Mouse (Mus musculus) thymus, postnatal 0 days (tissue): ENCODE data around the gene Spred2. TPM values are rescaled to one million over a fixed set of nuclear protein-coding genes. Genes with fewer than 3 reads are reported as not detected.

Source experiments
- DNase-seq: peaks from one replicate; pipeline ENCODE4 v3.0.0-alpha.2; 2015; ENCODE audit warnings: low spot score
- polyA plus RNA-seq: library from polyadenylated mRNA; unstranded; fragments of >200 nt; fragmentation: Nextera tagmentation; extraction: Ambion mirVana; gene quantifications from 2 replicates; pipeline ENCODE4 v1.2.1, GENCODE M21; 2015

Spred2 gene
- polyA plus RNA-seq, 1 experiment from 2014 or later: 6.4 TPM

DNA sequence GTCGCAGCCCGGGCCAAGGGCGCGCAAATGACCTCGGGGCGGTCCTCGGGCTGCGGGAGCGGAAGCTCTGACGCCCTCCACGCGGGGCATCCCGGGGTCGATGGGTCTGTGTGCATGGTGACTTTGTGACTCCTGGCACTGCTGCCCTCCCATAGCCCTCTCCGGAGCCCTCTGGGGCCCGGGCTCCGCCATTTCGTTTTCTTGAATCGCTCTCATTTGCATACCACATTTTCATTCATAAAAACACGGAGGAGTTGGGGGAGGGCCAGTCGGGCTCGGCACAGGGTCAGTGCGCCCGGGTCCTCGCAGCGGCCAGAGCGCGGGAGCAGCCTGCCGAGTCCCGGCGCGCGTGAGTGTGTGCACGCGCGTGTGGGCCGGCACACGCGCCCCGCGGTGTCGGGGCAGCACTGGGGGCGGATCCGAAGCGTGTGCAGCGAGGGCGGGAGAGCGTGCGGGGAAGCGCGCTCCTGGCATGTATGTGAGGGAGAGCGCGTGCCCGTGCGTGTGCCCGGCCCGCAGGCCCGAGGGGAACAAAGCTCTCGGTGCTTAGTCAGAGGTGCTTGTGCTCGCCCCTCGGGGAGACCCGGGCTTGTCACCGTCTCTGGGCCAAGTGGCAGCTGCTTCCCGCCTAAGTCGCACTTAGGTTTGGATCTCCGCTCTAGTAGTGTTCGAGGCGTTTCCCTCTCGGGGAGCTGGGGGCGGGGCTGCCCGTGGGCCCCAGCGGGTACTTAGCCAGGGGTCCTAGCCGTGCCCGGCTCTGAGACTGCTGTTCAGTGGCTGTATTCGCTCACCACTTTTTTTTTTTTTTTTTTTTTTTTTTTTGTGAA is 1.2 kb downstream of the Spred2 start:
- peak; percentile 78 for DNase-seq

GRCm38 (mm10) chr11:19925976-19926842 is 2.0 kb downstream of the Spred2 start:
- peak; percentile 66 for DNase-seq

GRCm38 (mm10) chr11:19926843-19927120 is 2.6 kb downstream of the Spred2 start:
- DNase-seq: no peak

- no peak for DNase-seq
These were observed 4.5 kb downstream of the Spred2 start for GRCm38 (mm10) chr11:19928633-19929032.

DNA sequence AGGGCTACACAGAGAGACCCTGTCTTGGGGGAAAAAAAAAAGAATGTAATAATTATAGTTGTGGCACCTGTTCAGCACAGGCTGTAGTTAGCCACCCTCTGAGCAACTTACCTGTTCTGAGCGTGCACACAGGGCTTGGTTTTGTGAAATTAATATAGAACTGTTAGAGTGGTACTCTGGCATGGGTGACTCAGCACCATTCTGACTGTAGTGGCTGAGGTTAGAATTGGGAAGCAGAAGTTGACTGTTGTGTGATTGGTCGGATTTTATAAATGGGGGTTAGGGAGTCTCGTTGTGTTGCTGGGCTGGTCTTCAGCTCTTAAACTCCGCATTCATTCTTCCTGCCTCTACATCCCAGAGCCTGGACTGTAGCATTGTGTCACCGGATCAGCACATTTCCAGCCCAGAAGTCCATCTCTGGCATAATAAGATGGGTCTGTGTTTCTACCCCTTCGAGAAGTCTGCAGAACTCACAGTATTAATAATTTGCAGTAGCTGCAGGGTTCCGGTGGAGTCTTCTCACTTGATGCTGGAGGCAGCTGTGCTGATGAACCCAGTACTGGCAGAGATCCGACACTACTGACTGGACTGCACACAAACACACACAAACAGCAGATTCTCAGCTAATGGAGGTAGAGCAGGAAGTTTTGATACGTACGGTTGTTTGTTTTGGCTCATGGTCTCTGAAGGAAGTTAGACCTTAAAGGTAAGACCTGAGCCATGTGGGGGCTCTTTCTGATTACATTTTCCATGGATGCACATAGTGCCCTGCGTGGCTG is 5.1 kb downstream of the Spred2 start:
- DNase-seq: no peak

DNA sequence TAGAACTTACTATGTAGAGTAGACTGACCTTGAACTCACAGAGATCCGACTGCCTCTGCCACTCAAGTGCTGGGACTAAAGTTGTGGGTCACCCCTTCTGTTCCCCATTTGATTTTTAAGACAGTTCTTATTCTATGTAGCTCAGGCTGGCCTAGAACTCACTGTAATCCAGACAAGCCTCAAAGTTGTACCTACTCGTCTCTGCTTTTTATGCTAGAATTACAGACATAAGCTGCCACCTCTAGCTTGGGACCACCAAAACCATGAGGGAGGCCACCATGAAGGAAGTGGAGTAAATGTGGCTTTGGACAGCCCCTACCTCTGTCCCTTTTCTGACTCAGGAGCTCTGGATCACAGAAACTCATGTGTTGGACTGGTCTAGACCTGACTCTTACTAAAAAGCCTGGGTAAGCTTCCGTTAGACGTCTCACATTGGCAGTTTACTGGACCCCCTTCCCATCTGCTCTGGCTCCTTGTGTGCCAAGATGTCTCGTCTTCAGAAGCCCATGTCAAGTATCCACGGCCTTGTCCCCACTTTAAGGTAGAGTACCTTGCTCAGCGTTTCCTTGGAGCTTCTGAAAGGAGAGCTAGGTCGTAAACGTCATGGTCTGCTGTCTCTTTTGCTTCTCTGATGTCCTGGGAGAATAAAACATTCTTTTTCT is 7.5 kb downstream of the Spred2 start:
- no peak for DNase-seq

- no peak for DNase-seq
These were observed 8.9 kb downstream of the Spred2 start for GRCm38 (mm10) chr11:19932983-19933511.

DNA sequence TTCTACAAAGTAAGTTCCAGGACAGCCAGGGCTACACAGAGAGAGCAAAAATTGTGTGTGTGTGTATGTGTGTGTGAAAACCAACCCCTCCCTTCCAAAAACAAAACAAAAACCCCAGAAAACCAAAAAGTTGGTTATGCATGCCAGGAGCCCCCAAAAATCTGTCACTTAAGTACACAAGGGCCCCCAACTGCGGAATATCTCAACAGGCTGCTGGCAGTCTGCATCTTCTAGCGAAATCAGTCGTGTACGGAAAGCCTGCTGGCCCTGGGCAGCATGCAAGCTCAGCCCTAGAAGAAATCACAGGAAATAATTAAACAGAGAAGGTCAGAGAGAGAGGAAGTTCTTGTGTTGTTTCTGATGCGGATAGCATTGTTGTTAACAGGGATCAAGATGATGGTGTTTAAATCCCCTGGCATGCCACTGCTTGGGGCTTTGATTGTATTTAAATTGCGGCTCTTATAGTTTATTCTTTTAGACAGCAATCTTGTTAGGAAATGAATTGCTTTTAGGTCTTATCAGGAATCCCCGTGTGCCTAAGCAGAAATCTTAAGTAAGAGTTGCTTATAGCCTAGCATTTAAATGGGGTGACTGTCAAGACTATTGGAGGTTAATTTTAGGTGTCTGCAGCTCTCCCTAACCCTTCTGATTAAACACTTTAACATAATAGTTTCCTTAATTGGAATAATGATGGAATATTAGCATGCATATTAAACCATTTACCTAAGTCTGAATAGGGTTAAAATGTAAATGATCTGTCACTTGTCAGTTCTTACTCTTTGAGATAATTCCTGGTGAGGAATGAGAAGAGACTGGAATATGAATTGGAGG is 11.6 kb downstream of the Spred2 start:
- DNase-seq: no peak

DNA sequence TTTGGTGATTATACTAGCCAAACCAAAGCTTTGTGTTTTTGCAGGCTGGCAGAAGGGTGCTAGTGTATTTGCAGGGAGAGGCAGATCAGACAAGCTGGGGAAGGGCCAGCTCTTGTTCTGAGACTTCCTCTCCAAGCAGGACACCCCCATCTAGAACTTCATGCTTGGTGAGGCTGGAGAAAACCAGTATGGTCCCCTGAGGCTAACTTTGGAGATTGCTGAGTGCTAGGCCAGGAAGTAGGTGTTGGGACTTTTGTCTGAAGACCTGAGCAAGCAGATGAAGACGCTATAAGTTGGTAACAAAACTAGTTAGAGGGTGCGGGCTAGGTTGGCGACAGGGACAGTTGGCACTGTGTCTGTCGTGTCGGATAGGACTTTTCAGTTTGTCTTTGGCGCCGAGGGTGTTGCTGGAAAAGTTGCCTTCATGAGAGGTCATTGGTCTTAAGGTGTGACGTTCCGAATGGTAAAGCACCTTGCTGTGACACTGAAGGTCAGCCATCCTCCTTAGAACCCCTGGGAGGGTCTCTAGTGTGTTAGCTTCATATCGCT is 14.4 kb downstream of the Spred2 start:
- DNase-seq: no peak

DNA sequence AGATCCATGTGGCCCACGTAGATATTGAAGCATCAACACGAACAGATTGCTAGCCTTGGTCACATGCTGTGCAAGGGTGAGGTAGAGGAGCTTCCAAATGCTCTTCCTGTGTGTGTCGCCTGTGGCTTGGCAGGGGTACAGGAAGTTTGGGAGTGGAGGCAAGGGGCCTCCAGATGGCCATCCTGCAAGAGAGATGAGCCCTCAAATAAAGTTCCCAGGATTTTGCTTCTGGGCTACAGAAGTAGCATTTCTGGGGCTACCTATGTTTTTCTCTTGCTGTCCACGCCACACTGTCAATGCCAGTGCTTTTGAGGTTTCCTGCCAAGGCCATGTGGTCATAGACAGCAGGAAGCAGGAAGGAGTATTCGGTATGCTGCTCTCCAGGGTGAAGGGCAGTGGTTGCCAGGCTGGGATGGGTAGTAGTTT is 15.1 kb downstream of the Spred2 start:
- DNase-seq: no peak

DNA sequence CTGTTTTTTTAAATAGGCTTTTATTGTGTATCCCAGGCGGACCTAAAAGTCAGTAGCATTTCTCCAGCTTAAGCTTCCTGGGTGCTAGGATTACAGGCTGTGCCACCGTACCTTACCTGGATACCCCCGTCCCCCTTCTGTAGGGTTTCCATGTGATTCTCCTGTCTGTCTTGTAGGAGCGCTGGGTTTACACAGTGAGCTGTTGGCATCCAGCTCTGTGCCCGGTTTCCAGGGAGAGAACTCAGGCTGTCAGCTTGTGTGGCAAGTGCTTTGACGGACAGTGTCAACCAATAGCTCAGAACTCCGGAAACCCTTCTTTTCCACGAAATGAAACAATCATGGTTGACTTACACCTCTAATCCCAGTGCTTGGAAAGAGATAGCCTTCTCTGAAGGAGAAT is 15.7 kb downstream of the Spred2 start:
- no peak for DNase-seq

GRCm38 (mm10) chr11:19941156-19941777 is 17.1 kb downstream of the Spred2 start:
- DNase-seq: no peak

GRCm38 (mm10) chr11:19941978-19942377 is 17.8 kb downstream of the Spred2 start:
- no peak for DNase-seq

GRCm38 (mm10) chr11:19943753-19944152 is 19.6 kb downstream of the Spred2 start:
- no peak for DNase-seq

DNA sequence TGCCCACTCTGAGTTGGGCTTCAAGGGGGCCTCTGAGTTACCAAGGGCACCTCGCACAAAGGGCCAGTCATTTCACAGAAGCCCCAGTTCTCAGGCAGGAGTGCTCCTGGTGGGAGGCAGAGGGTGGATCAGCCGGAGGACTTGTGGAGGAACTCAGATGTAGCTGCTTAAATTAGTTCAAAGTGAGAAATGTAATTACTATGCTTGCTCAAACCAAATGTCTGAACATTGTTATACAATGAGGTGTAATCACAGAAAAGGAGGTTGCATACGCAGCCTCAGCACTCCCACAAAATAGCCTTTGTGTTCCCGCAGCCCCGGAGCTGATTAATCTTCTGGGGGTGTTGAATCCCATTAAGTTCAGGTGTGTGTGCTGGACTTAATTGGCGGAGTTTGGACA is 20.5 kb downstream of the Spred2 start:
- DNase-seq: no peak

DNA sequence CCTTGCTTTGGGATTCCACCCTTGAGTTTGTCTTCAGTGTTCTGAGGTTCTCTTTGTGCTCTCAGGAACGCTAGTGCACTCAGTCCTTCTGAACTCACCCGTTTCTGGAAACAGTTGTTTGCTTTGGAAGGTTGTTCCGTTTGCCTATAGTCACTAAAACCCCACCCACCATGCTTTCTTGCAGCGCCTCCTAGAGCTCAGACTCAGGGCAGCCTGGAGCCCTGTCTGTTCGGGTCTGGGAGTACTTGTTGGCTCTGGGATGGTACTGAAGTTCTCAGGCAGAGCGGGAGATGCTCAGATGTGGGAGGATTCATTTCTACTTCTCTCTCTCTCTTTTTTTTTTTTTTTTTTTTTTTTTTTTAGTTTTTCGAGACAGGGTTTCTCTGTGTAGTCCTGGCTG is 22.5 kb downstream of the Spred2 start:
- no peak for DNase-seq

DNA sequence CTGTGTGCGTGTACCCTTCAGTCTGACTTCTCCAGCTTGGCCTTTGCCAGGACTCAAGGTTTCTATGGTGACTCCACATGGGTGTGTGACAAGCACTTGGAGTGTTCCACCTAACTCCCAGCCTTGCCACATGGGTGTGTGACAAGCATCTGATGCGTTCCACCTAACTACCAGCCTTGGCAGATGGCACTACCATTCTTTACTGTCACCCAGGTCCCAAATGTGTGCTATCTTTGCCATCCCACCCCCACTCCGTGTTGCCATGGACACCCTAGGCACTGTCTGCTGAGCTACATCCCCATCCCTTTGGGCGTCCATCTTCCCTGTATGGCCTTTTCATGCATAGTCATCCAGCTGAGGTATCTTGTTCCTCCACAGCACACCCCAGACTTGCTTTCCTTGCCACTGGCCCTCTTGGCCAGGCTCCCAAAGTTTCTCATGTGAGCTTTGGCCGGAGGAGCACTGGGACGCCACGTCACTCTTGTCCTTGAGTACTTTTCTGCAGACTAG is 23.5 kb downstream of the Spred2 start:
- no peak for DNase-seq

DNA sequence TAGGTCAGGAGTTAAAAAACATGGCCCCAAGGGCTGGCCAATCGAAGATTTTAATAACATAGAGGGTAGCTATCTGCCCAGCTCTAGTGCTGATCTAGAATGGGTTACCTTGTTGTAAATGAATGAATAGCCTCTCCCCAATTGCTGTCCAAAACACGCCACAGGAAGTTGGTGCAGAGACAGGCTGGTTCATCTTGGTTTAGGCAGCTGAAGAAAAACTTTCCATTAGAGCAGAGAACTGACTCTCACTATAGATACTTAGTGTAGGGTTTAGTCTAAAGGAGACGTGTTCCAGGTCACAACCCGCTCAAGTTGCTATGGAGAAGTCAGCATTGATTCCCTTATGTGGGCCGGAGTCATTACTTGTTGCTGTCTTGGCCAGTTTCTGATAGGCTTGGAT is 25.6 kb downstream of the Spred2 start:
- no peak for DNase-seq

DNA sequence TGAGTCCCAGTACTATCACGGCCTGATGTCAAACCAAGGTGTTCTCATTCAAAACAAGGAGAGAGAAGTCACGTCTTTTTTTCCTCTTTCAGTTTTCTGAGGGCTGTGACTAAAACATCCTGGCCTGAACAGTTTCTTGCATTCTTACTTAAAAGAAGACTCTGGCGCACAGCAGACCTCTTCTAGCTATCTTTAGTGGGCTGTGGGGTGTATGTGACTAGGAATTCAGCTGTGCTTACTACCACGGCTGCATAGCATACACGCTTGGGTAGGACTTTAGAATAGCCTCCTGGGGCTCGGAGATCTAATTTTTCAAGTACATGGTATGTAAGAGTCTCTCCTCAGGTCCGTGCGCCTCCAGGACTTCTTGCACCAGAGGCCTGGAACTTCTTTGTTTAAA is 26.0 kb downstream of the Spred2 start:
- no peak for DNase-seq
